Mouse (Mus musculus) CH12.LX (cell line): ENCODE measurements at regions not wholly inside any gene's neighbourhood (a gene's known extent, or its start where the extent isn't known, plus 50 kb on each side); places are given as distances from the start of the nearest gene placed in this dataset.

ENCODE experiments used
- CHD2 ChIP-seq: IDR thresholded peaks from 2 replicates; pipeline ENCODE4 v1.6.1; 2011; ENCODE audit warnings: low read length, improper control_type of control experiment
- E2F4 ChIP-seq: IDR thresholded peaks from 2 replicates; pipeline ENCODE4 v1.6.1; 2011; ENCODE audit warnings: low read depth, low read length, improper control_type of control experiment; ENCODE audit not compliant: insufficient replicate concordance
- NELFE ChIP-seq: IDR thresholded peaks from 2 replicates; pipeline ENCODE4 v1.6.1; 2011; ENCODE audit warnings: low read depth, low read length, improper control_type of control experiment
- NRF1 ChIP-seq: IDR thresholded peaks from 2 replicates; pipeline ENCODE4 v1.6.1; 2014; ENCODE audit warnings: low read depth, mild to moderate bottlenecking, inconsistent platforms, low read length, improper control_type of control experiment, moderate library complexity
- PAX5 ChIP-seq: IDR thresholded peaks from 2 replicates; pipeline ENCODE4 v1.6.1; 2012; ENCODE audit warnings: low read length, inconsistent platforms, mixed read lengths
- POLR2A ChIP-seq: IDR thresholded peaks from 2 replicates; pipeline ENCODE4 v1.6.1; 2011; ENCODE audit warnings: low read depth, mild to moderate bottlenecking, improper control_type of control experiment, low read length
- POLR2AphosphoS2 ChIP-seq: IDR thresholded peaks from 2 replicates; pipeline ENCODE4 v1.6.1; 2011; ENCODE audit warnings: low read depth, low read length, improper control_type of control experiment
- RCOR1 ChIP-seq: conservative IDR thresholded peaks from 2 replicates; pipeline ENCODE4 v1.6.1; 2012; ENCODE audit warnings: low read depth, mild to moderate bottlenecking, inconsistent platforms, low read length, improper control_type of control experiment

DNA sequence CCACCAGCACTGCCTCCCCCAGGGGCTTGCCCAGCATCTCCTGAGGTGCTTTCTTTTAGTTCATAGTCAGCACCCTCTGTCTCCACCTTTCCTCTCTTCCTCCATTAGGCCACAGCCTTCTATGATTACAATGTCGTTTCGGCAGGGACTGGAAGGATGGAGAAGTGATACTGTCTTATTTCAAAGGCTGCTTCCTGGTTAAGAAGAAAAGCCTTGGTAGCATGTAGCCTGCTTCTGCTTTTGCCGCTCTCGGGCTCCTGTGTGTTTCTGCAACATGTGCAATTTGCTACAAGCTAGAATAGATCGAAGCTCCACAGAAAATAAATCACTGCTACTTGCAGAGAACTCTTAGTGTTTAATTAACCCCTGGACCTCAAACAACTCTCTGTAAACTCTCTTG lies 427.2 kb upstream of the Npsr1 start:
- no peak for TF ChIP-seq POLR2A
- no peak for TF ChIP-seq NRF1
- TF ChIP-seq RCOR1 = no peak
- TF ChIP-seq PAX5 = no peak
- TF ChIP-seq CHD2 = no peak
- no peak for TF ChIP-seq E2F4
- TF ChIP-seq NELFE = no peak
- TF ChIP-seq POLR2AphosphoS2 = no peak
